Mouse (Mus musculus) ES-Bruce4 (cell line): Measurements from ENCODE around the gene Olah.

Source experiments
- CTCF ChIP-seq: IDR thresholded peaks from one replicate; pipeline ENCODE4 v1.8.1; 2011; ENCODE audit warnings: low read depth, low read length
- EP300 ChIP-seq: IDR thresholded peaks from 2 replicates; pipeline ENCODE4 v1.6.1; 2011; ENCODE audit warnings: low read depth, low read length; ENCODE audit not compliant: insufficient read depth
- POLR2A ChIP-seq: IDR thresholded peaks from one replicate; pipeline ENCODE4 v1.8.1; 2011; ENCODE audit warnings: low read length; ENCODE audit not compliant: insufficient read depth

DNA sequence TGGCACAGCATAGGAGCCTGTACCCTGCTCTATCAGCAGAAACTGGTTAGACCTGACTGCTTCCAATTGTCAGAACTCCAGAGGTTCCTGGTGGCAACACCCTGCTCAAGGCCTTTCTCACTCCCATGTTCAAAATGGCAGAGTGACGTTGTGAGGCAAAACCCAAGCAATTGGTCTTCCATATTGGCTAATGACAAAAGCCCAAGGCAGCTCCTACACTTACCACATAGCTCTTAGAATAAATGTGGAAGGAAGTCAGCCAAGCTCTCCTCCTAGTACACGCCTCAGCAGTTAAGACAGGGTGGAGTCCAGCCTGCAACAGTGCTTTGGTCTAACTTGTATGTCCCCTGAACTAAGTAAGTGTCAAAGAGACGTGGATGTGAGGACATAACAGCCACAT lies 39.1 kb downstream of the Olah start:
- TF ChIP-seq POLR2A, result no peak
- TF ChIP-seq CTCF, result no peak
- no peak for TF ChIP-seq EP300
